21 mouse cellular contexts compared by ENCODE assay signal in genomic region chr14:103823501-103823900, GRCm38 (mm10).
"Had no signal": no experiment of that assay in that cellular context is flagged by ENCODE, and none has a peak within 500 bp of the region (broad histone marks: within the 10 kb centered on the region; RNA-seq: fewer than 3 reads in every experiment).

No protein-coding gene starts in this region.

- H3K27me3 ChIP-seq: liver, embryonic 12.5 days; liver, embryonic 15.5 days; lung, embryonic 15.5 days; megakaryocyte, embryonic 14.5 days; midbrain, embryonic 12.5 days; midbrain, embryonic 15.5 days had no signal

- H3K27ac ChIP-seq: liver, embryonic 12.5 days; liver, embryonic 15.5 days; lung, embryonic 15.5 days; midbrain, embryonic 12.5 days; midbrain, embryonic 15.5 days; stomach, postnatal 0 days had no signal

- H3K36me3 ChIP-seq: liver, embryonic 12.5 days; liver, embryonic 15.5 days; midbrain, embryonic 15.5 days had no signal

- H3K4me1 ChIP-seq: liver, embryonic 12.5 days; liver, embryonic 15.5 days; lung, embryonic 15.5 days; megakaryocyte, embryonic 14.5 days; midbrain, embryonic 12.5 days; midbrain, embryonic 15.5 days had no signal

- DNase-seq: kidney, adult 2 months; kidney, postnatal 10 days; kidney, postnatal 4 days; left cerebral cortex, postnatal 4 days; liver; lung, adult 18-20 months; lung, postnatal 10 days; lung, postnatal 36 days; right cerebral cortex, adult 18-20 months; right cerebral cortex, postnatal 14 days; right cerebral cortex, postnatal 4 days; thymus, adult 2 months; thymus, postnatal 14 days had no signal

- H3K9ac ChIP-seq: liver, embryonic 12.5 days; liver, embryonic 15.5 days; lung, embryonic 15.5 days; midbrain, embryonic 12.5 days; midbrain, embryonic 15.5 days had no signal

- H3K4me2 ChIP-seq: liver, embryonic 12.5 days; liver, embryonic 15.5 days; lung, embryonic 15.5 days; midbrain, embryonic 12.5 days; midbrain, embryonic 15.5 days had no signal

- ATAC-seq: intestine, postnatal 0 days; liver, embryonic 12.5 days; midbrain, embryonic 15.5 days had no signal

- H3K9me3 ChIP-seq: liver, embryonic 12.5 days; liver, embryonic 15.5 days; lung, embryonic 15.5 days; midbrain, embryonic 12.5 days; midbrain, embryonic 15.5 days had no signal

- H3K4me3 ChIP-seq: liver, embryonic 12.5 days; liver, embryonic 15.5 days; lung, embryonic 15.5 days; megakaryocyte, embryonic 14.5 days; midbrain, embryonic 12.5 days; midbrain, embryonic 15.5 days had no signal
